Mouse (Mus musculus) hindbrain, embryonic 13.5 days (tissue): ENCODE data around the gene Slc50a1. TPM values are rescaled to one million over a fixed set of nuclear protein-coding genes. Genes with fewer than 3 reads are reported as not detected.

ENCODE experiments used
- ATAC-seq: fragments of 200-750 bp; cut with Nextera tagmentation; 2 replicates; pipeline ENCODE4 v1.8.0; 2017; ENCODE audit warnings: moderate TSS enrichment; ENCODE audit not compliant: low FRiP score
- H3K27ac ChIP-seq: fragments of 300-500 bp; sonication (generic); 2 replicates; pipeline ENCODE4 v1.5.1; 2015; ENCODE audit warnings: inconsistent platforms, mild to moderate bottlenecking, moderate library complexity
- H3K27me3 ChIP-seq: fragments of 300-500 bp; sonication (generic); 2 replicates; pipeline ENCODE4 v1.6.1; 2015; ENCODE audit warnings: mild to moderate bottlenecking, inconsistent platforms
- H3K36me3 ChIP-seq: fragments of 300-500 bp; sonication (generic); 2 replicates; pipeline ENCODE4 v1.6.1; 2015; ENCODE audit warnings: mild to moderate bottlenecking, inconsistent platforms
- H3K4me1 ChIP-seq: fragments of 300-500 bp; sonication (generic); replicated peaks from 2 replicates; pipeline ENCODE4 v1.6.1; 2015; ENCODE audit warnings: inconsistent platforms
- H3K4me2 ChIP-seq: fragments of 300-500 bp; sonication (generic); 2 replicates; pipeline ENCODE4 v1.6.1; 2015; ENCODE audit warnings: inconsistent platforms, mild to moderate bottlenecking, moderate library complexity
- H3K4me3 ChIP-seq: fragments of 300-500 bp; sonication (generic); 2 replicates; pipeline ENCODE4 v1.5.1; 2015; ENCODE audit warnings: mild to moderate bottlenecking, inconsistent platforms
- H3K9ac ChIP-seq: fragments of 300-500 bp; sonication (generic); 2 replicates; pipeline ENCODE4 v1.6.1; 2015; ENCODE audit warnings: mild to moderate bottlenecking, inconsistent platforms
- H3K9me3 ChIP-seq: fragments of 300-500 bp; sonication (generic); 2 replicates; pipeline ENCODE4 v1.6.1; 2016; ENCODE audit warnings: inconsistent platforms
- WGBS: fragments of 180-500 bp; shearing (Covaris S2); methylation state at CpG from one replicate; pipeline ENCODE4 v1.1.7; 2015; 5-methylcytosine and 5-hydroxymethylcytosine counted together
- polyA plus RNA-seq: library from polyadenylated mRNA; unstranded; fragments of >200 nt; fragmentation: Nextera tagmentation; extraction: Ambion mirVana; gene quantifications from 2 replicates; pipeline ENCODE4 v1.2.1, GENCODE M21; 2015

The Slc50a1 gene
- polyA plus RNA-seq, 1 experiment from 2014 or later: 38.0 TPM

GRCm38 (mm10) chr3:89254994-89255393 is 15.4 kb downstream of the Slc50a1 start:
- Histone ChIP-seq H3K4me2 (no peak overlapping the region), H3K27ac (no peak overlapping the region), H3K36me3 (0 out of 2 replicates have a peak, but pooled peaks cover under 1% of the 10 kb centered on the region), H3K9ac (no peak overlapping the region), H3K4me1 (peaks cover 18% of the 10 kb centered on the region), H3K27me3 (peaks cover 10% of the 10 kb centered on the region; the same call in 1 of the 2 replicates), H3K9me3 (no peaks in the 10 kb centered on the region), H3K4me3 (no peak overlapping the region)
- no peak for ATAC-seq
- WGBS: 89% methylated on average over 5 of the region's 5 CpGs

- H3K9me3 ChIP-seq: no peaks in the 10 kb centered on the region
- ATAC-seq: peak; percentile 12; the same call in 1 of the 2 replicates
- H3K4me1 ChIP-seq: peaks cover 32% of the 10 kb centered on the region
- 14% methylated on average over 17 of the region's 17 CpGs for WGBS
- peaks cover 10% of the 10 kb centered on the region; the same call in 1 of the 2 replicates for H3K27me3 ChIP-seq
- H3K9ac ChIP-seq: peak overlapping the region; percentile 5; the same call in 1 of the 2 replicates
- peak overlapping the region; percentile 33 for H3K4me2 ChIP-seq
- no peak overlapping the region for H3K4me3 ChIP-seq
- H3K36me3 ChIP-seq: peaks cover 16% of the 10 kb centered on the region
- no peak overlapping the region for H3K27ac ChIP-seq
Observed at GRCm38 (mm10) chr3:89251365-89251895, 18.9 kb downstream of the Slc50a1 start.

- WGBS: 25% methylated on average over 7 of the region's 7 CpGs
- H3K9ac ChIP-seq: no peak overlapping the region
- peaks cover 16% of the 10 kb centered on the region for H3K36me3 ChIP-seq
- H3K27me3 ChIP-seq: peaks cover 7% of the 10 kb centered on the region; the same call in 1 of the 2 replicates
- H3K4me1 ChIP-seq: peaks cover 38% of the 10 kb centered on the region
- no peak overlapping the region for H3K27ac ChIP-seq
- no peaks in the 10 kb centered on the region for H3K9me3 ChIP-seq
- H3K4me2 ChIP-seq: no peak overlapping the region
- ATAC-seq: no peak
- no peak overlapping the region for H3K4me3 ChIP-seq
Observed at GRCm38 (mm10) chr3:89250435-89251040, 19.8 kb downstream of the Slc50a1 start.

- Histone ChIP-seq H3K4me2 (peak overlapping the region; percentile 93), H3K27me3 (peaks cover 3% of the 10 kb centered on the region; the same call in 1 of the 2 replicates), H3K36me3 (peaks cover 17% of the 10 kb centered on the region), H3K9me3 (no peaks in the 10 kb centered on the region), H3K9ac (peak overlapping the region; percentile 88; the same call in 1 of the 2 replicates), H3K27ac (no peak overlapping the region), H3K4me3 (peak overlapping the region; percentile 72), H3K4me1 (peaks cover 58% of the 10 kb centered on the region)
- ATAC-seq: no peak
- WGBS: 87% methylated on average over 4 of the region's 4 CpGs
Observed at GRCm38 (mm10) chr3:89247466-89247865, 22.9 kb downstream of the Slc50a1 start.

- Histone ChIP-seq H3K27ac (peak within 1 kb of the TSS; percentile 98), H3K36me3 (peaks cover 26% of the 10 kb centered on the region), H3K9me3 (no peaks in the 10 kb centered on the region), H3K9ac (peak within 1 kb of the TSS; percentile 88), H3K4me3 (peak within 1 kb of the TSS; percentile 72), H3K27me3 (no peaks in the 10 kb centered on the region), H3K4me2 (peak within 1 kb of the TSS; percentile 93), H3K4me1 (peaks cover 62% of the 10 kb centered on the region)
- WGBS: under 1% methylated on average over 42 of the region's 42 CpGs
- peak; percentile 49 for ATAC-seq
Observed at GRCm38 (mm10) chr3:89246261-89247100, 23.9 kb downstream of the Slc50a1 start, which contains the start of gene Trim46. Gene Trim46, minus strand, starts transcription at chr3:89246309.

GRCm38 (mm10) chr3:89245688-89246171 is 24.6 kb downstream of the Slc50a1 start, which contains the start of gene Krtcap2:
Gene Krtcap2, plus strand, starts transcription at chr3:89245966.
- Histone ChIP-seq H3K36me3 (peaks cover 34% of the 10 kb centered on the region), H3K27me3 (no peaks in the 10 kb centered on the region), H3K4me3 (peak within 1 kb of the TSS; percentile 72), H3K9me3 (no peaks in the 10 kb centered on the region), H3K27ac (peak within 1 kb of the TSS; percentile 98), H3K4me1 (peaks cover 55% of the 10 kb centered on the region), H3K9ac (peak within 1 kb of the TSS; percentile 88), H3K4me2 (peak within 1 kb of the TSS; percentile 93)
- 3% methylated on average over 20 of the region's 20 CpGs for WGBS
- peak; percentile 68 for ATAC-seq

- Histone ChIP-seq H3K9me3 (no peaks in the 10 kb centered on the region), H3K9ac (peak overlapping the region; percentile 88), H3K4me1 (peaks cover 50% of the 10 kb centered on the region), H3K27me3 (no peaks in the 10 kb centered on the region), H3K4me3 (peak overlapping the region; percentile 72), H3K27ac (peak overlapping the region; percentile 98), H3K36me3 (peaks cover 40% of the 10 kb centered on the region), H3K4me2 (peak overlapping the region; percentile 93)
- WGBS: under 1% methylated on average over 15 of the region's 26 CpGs
- peak; percentile 67 for ATAC-seq
Observed at GRCm38 (mm10) chr3:89244982-89245687, 25.2 kb downstream of the Slc50a1 start.

- WGBS: 12% methylated on average over 25 of the region's 25 CpGs
Observed at GRCm38 (mm10) chr3:89244158-89244981, 26.0 kb downstream of the Slc50a1 start.

GRCm38 (mm10) chr3:89243609-89244008 is 26.8 kb downstream of the Slc50a1 start:
- no peaks in the 10 kb centered on the region for H3K27me3 ChIP-seq
- H3K9ac ChIP-seq: peak overlapping the region; percentile 88
- H3K4me2 ChIP-seq: peak overlapping the region; percentile 93
- H3K4me1 ChIP-seq: peaks cover 50% of the 10 kb centered on the region
- peak overlapping the region; percentile 98 for H3K27ac ChIP-seq
- H3K9me3 ChIP-seq: no peaks in the 10 kb centered on the region
- peaks cover 42% of the 10 kb centered on the region for H3K36me3 ChIP-seq
- ATAC-seq: 0 out of 2 replicates have a peak, but pooled peaks have one; percentile 9
- WGBS: 15% methylated on average over 14 of the region's 14 CpGs
- peak overlapping the region; percentile 72 for H3K4me3 ChIP-seq

More at GRCm38 (mm10) chr3:89244158-89244981, 26.0 kb downstream of the Slc50a1 start:
- peak overlapping the region; percentile 88 for H3K9ac ChIP-seq
- H3K4me2 ChIP-seq: peak overlapping the region; percentile 93
- peak; percentile 47 for ATAC-seq
- H3K36me3 ChIP-seq: peaks cover 41% of the 10 kb centered on the region
- no peaks in the 10 kb centered on the region for H3K27me3 ChIP-seq
- H3K4me3 ChIP-seq: peak overlapping the region; percentile 72
- no peaks in the 10 kb centered on the region for H3K9me3 ChIP-seq
- H3K4me1 ChIP-seq: peaks cover 50% of the 10 kb centered on the region
- H3K27ac ChIP-seq: peak overlapping the region; percentile 98

- WGBS: 70% methylated on average over 9 of the region's 9 CpGs
Observed at GRCm38 (mm10) chr3:89242331-89242895, 28.0 kb downstream of the Slc50a1 start.

More at GRCm38 (mm10) chr3:89242331-89242895, 28.0 kb downstream of the Slc50a1 start:
- Histone ChIP-seq H3K27me3 (no peaks in the 10 kb centered on the region), H3K4me1 (peaks cover 43% of the 10 kb centered on the region), H3K36me3 (peaks cover 51% of the 10 kb centered on the region), H3K9ac (no peak overlapping the region), H3K4me3 (peak overlapping the region; percentile 72; the same call in 1 of the 2 replicates), H3K4me2 (peak overlapping the region; percentile 93), H3K27ac (no peak overlapping the region), H3K9me3 (no peaks in the 10 kb centered on the region)
- ATAC-seq: no peak
